Mouse (Mus musculus) forebrain, embryonic 11.5 days (tissue): ENCODE measurements around the gene Upk3a. TPM values are rescaled to one million over a fixed set of nuclear protein-coding genes. Genes with fewer than 3 reads are reported as not detected.
"Not testable (repeated sequence)": the region's sequence is repeated elsewhere in the genome, so short reads cannot be mapped to it uniquely, and the experiment has no call there.

Experiments used
- ATAC-seq: fragments of 200-750 bp; cut with Nextera tagmentation; replicated peaks from 2 replicates; pipeline ENCODE4 v1.8.0; 2017; ENCODE audit warnings: moderate TSS enrichment; ENCODE audit not compliant: low FRiP score
- DNase-seq: peaks from one replicate; pipeline ENCODE4 v3.0.0-alpha.2; 2017; ENCODE audit warnings: low spot score
- H3K27ac ChIP-seq: fragments of 300-500 bp; sonication (generic); 2 replicates; pipeline ENCODE4 v1.5.1; 2014; ENCODE audit warnings: low read depth, low read length
- H3K27me3 ChIP-seq: fragments of 300-500 bp; sonication (generic); 2 replicates; pipeline ENCODE4 v1.6.1; 2014; ENCODE audit warnings: mild to moderate bottlenecking, low read length, mixed read lengths; ENCODE audit not compliant: control insufficient read depth, insufficient read depth
- H3K36me3 ChIP-seq: fragments of 300-500 bp; sonication (generic); 2 replicates; pipeline ENCODE4 v1.6.1; 2014; ENCODE audit warnings: mild to moderate bottlenecking, low read length, moderate library complexity, mixed read lengths; ENCODE audit not compliant: control insufficient read depth, insufficient read depth
- H3K4me1 ChIP-seq: fragments of 300-500 bp; sonication (generic); replicated peaks from 2 replicates; pipeline ENCODE4 v1.6.1; 2014; ENCODE audit warnings: low read length, mixed read lengths; ENCODE audit not compliant: control insufficient read depth, insufficient read depth
- H3K4me2 ChIP-seq: fragments of 300-500 bp; sonication (generic); 2 replicates; pipeline ENCODE4 v1.6.1; 2014; ENCODE audit warnings: low read depth, mild to moderate bottlenecking, low read length, moderate library complexity, mixed read lengths; ENCODE audit not compliant: severe bottlenecking
- H3K4me3 ChIP-seq: fragments of 300-500 bp; sonication (generic); 2 replicates; pipeline ENCODE4 v1.5.1; 2014; ENCODE audit warnings: low read depth, low read length
- H3K9ac ChIP-seq: fragments of 300-500 bp; sonication (generic); 2 replicates; pipeline ENCODE4 v1.6.1; 2014; ENCODE audit warnings: low read length
- H3K9me3 ChIP-seq: fragments of 300-500 bp; sonication (generic); 2 replicates; pipeline ENCODE4 v1.6.1; 2016; ENCODE audit warnings: low read length, mixed read lengths; ENCODE audit not compliant: control insufficient read depth
- WGBS: fragments of 180-500 bp; shearing (Covaris S2); extraction: QIAGEN DNeasy Blood & Tissue Kit; methylation state at CpG from one replicate; pipeline ENCODE4 v1.1.7; 2014; 5-methylcytosine and 5-hydroxymethylcytosine counted together
- polyA plus RNA-seq: library from polyadenylated mRNA; unstranded; fragments of >200 nt; fragmentation: Nextera tagmentation; extraction: Ambion mirVana; gene quantifications from 2 replicates; pipeline ENCODE4 v1.2.1, GENCODE M21; 2014

The Upk3a gene
- polyA plus RNA-seq, 1 experiment from 2014 or later: not detected

DNA sequence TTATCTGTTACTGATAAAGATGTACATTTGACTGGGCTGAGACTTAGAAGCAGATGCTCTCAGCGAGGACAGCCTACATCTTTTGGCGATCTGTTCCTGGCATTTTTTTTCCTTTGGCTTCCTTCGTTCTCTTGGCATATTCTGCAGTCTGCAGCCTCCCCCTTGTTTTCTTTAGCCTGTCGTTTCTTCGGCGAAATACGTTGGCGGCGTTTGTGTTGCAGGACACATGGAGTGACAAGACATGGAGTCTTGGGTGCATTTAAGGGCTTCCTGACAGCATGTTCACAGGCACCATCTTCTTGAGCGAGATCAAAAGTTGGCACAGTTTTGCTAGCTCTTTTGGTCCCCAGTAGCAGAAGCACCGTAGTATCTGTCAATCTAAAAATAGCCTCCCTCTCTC lies 1.2 kb upstream of the Upk3a start:
- H3K4me1 ChIP-seq: 0 out of 2 replicates have a peak, but pooled peaks cover 2% of the 10 kb centered on the region
- no peak overlapping the region for H3K4me3 ChIP-seq
- no peak for ATAC-seq
- WGBS: 92% methylated on average over 11 of the region's 11 CpGs
- no peak overlapping the region for H3K4me2 ChIP-seq
- H3K36me3 ChIP-seq: no peaks in the 10 kb centered on the region
- H3K9ac ChIP-seq: no peak overlapping the region
- DNase-seq: no peak
- H3K27me3 ChIP-seq: peaks cover 2% of the 10 kb centered on the region; the same call in 1 of the 2 replicates
- H3K27ac ChIP-seq: no peak overlapping the region
- no peaks in the 10 kb centered on the region for H3K9me3 ChIP-seq

DNA sequence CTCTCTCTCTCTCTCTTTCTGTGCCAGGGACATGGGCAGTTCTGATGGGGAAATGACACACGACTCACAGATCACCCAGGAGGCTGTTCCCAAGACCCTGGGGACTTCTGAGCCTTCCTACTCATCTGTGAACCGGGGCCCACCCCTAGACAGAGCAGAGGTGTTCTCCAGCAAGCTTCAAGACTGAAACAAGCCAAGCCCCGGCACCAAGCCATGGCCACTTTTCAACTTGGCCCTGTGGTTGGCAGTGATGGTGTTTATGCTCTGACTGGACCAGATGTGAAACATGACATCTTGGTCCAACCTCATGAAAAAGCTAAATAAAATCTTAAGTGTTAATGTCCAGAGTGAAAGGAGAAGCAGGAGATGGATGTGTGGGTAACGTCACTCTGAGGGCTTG lies 5.3 kb downstream of the Upk3a start:
- H3K9ac ChIP-seq: no peak overlapping the region
- no peak for ATAC-seq
- H3K27me3 ChIP-seq: no peaks in the 10 kb centered on the region
- no peak overlapping the region for H3K4me2 ChIP-seq
- H3K4me1 ChIP-seq: no peaks in the 10 kb centered on the region
- H3K4me3 ChIP-seq: no peak overlapping the region
- H3K27ac ChIP-seq: no peak overlapping the region
- H3K9me3 ChIP-seq: no peaks in the 10 kb centered on the region
- DNase-seq: no peak
- WGBS: 77% methylated on average over 4 of the region's 4 CpGs
- no peaks in the 10 kb centered on the region for H3K36me3 ChIP-seq

DNA sequence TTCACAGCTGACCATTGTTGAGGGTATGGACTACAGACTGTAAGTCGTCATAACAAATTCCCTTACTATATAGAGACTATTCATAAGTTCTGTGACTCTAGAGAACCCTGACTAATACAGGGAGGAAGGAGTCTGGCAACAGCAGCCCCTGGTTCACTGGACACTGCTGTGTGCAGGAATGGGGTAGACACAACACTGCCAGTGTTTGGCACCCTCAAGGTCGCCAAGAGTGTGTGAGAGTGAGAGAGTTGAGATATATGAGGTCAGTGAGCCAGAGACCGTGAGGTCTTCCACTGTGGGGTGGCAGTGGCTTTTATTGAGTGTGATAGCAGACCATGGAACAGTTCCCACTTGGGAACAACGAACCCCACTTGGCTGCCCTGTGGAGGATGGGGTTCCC lies 9.3 kb downstream of the Upk3a start:
- H3K36me3 ChIP-seq: no peaks in the 10 kb centered on the region

DNA sequence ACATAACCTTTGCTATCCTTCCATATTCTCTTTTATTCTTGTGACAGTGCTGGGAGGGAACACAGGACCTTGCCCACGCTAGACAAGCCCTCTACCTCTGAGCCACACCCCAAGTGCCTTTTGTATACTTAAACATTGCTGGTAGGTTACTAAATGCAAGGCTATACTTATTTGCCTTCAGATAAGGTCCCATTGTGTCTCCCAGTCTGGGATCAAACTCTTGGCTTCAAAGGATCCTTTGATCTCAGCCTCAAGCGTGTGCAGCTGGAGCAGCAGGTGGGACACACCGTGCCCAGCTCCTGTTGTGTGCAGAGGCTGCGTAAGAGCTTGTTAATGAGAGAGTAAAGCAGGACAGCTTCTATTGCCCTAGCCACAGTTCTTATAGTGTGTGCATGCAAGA lies 10.8 kb downstream of the Upk3a start:
- no peaks in the 10 kb centered on the region for H3K4me1 ChIP-seq
- no peak overlapping the region for H3K9ac ChIP-seq
- DNase-seq (no peak), ATAC-seq (no peak)
- H3K4me2 ChIP-seq: no peak overlapping the region
- H3K27ac ChIP-seq: no peak overlapping the region
- no peaks in the 10 kb centered on the region for H3K27me3 ChIP-seq
- 43% methylated on average over 4 of the region's 4 CpGs for WGBS
- H3K9me3 ChIP-seq: no peaks in the 10 kb centered on the region; the same call in 1 of the 2 replicates
- no peaks in the 10 kb centered on the region for H3K36me3 ChIP-seq
- H3K4me3 ChIP-seq: no peak overlapping the region

More for the DNA sequence above, 9.3 kb downstream of the Upk3a start:
- ATAC-seq: no peak
- Histone ChIP-seq H3K4me2 (no peak overlapping the region), H3K9me3 (no peaks in the 10 kb centered on the region), H3K27ac (no peak overlapping the region), H3K9ac (no peak overlapping the region), H3K27me3 (no peaks in the 10 kb centered on the region), H3K4me3 (no peak overlapping the region), H3K4me1 (no peaks in the 10 kb centered on the region)
- DNase-seq: no peak
- 90% methylated on average over 4 of the region's 4 CpGs for WGBS

GRCm38 (mm10) chr15:85028648-85029047 lies 11.7 kb downstream of the Upk3a start, which contains the start of gene Fam118a:
Gene Fam118a, plus strand, starts transcription at chr15:85028948.
- not testable (repeated sequence) for H3K36me3 ChIP-seq, ATAC-seq, H3K9ac ChIP-seq, H3K27ac ChIP-seq, H3K4me1 ChIP-seq, H3K4me3 ChIP-seq, DNase-seq, H3K9me3 ChIP-seq, H3K27me3 ChIP-seq, H3K4me2 ChIP-seq
- 48% methylated on average over 1 of the region's 1 CpGs for WGBS

DNA sequence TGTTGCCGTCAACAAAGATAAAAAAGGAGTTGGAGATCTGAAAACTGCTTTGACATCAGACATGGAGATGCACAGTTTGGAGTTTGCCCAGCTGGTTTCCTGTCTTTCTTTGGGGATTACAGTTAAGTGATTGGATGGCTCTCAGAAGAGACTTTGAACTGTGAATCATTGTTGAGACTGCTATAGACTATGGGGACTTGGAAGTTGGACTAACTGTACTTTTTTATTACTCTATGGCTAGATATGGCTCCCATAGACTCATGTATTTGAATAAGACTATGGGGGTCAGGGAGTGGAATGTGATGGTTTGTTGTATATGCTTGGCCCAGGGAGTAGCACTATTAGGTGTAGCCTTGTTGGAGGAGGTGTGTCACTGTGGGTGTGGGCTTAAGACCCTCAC lies 13.7 kb downstream of the Upk3a start:
- DNase-seq, H3K4me3 ChIP-seq, H3K36me3 ChIP-seq: not testable (repeated sequence)

GRCm38 (mm10) chr15:85031866-85032265 lies 14.9 kb downstream of the Upk3a start:
- no peaks in the 10 kb centered on the region for H3K36me3 ChIP-seq
- H3K4me3 ChIP-seq: no peak overlapping the region
- no peak overlapping the region for H3K27ac ChIP-seq
- ATAC-seq (no peak), DNase-seq (no peak)
- H3K9me3 ChIP-seq: no peaks in the 10 kb centered on the region; the same call in 1 of the 2 replicates
- no peaks in the 10 kb centered on the region for H3K4me1 ChIP-seq
- WGBS: 94% methylated on average over 3 of the region's 3 CpGs
- peaks cover 6% of the 10 kb centered on the region; the same call in 1 of the 2 replicates for H3K27me3 ChIP-seq
- H3K9ac ChIP-seq: no peak overlapping the region
- H3K4me2 ChIP-seq: no peak overlapping the region

More for the DNA sequence above, 13.7 kb downstream of the Upk3a start:
- H3K9ac ChIP-seq, ATAC-seq, H3K9me3 ChIP-seq, H3K4me1 ChIP-seq, H3K27me3 ChIP-seq, H3K27ac ChIP-seq, H3K4me2 ChIP-seq: not testable (repeated sequence)
- WGBS: 68% methylated on average over 1 of the region's 1 CpGs

DNA sequence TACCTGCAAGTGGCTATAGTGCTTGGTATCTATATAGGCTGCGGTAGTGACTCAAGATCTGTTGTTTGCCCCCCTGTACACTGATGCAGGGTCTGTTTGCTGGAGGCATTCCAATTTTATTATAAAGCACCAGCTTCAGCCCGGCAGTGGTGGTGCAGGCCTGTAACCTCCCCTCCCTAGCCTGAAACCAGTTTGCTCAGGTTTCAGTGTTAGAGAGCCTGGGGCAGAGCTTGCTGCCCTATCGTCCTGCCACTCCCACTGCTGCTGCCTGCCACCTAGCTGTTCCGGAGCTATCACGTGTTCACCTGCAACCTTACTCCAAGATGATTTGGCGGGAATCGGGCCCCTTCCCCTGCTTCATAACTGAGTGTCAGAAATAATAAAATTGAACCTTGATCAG lies 17.0 kb downstream of the Upk3a start:
- WGBS: 55% methylated on average over 7 of the region's 7 CpGs
- not testable (repeated sequence) for H3K4me2 ChIP-seq, H3K9ac ChIP-seq, H3K36me3 ChIP-seq, DNase-seq, H3K9me3 ChIP-seq, H3K27ac ChIP-seq, H3K27me3 ChIP-seq, H3K4me1 ChIP-seq, H3K4me3 ChIP-seq, ATAC-seq

- Histone ChIP-seq H3K4me2 (peak overlapping the region; percentile 58), H3K9me3 (no peaks in the 10 kb centered on the region; the same call in 1 of the 2 replicates), H3K36me3 (no peaks in the 10 kb centered on the region), H3K9ac (peak overlapping the region; percentile 79), H3K4me3 (peak overlapping the region; percentile 77), H3K27me3 (peaks cover 8% of the 10 kb centered on the region; the same call in 1 of the 2 replicates), H3K4me1 (0 out of 2 replicates have a peak, but pooled peaks cover 3% of the 10 kb centered on the region), H3K27ac (no peak overlapping the region)
- under 1% methylated on average over 68 of the region's 75 CpGs for WGBS
- ATAC-seq (peak; percentile 94), DNase-seq (peak; percentile 98)
These were observed 19.8 kb downstream of the Upk3a start for GRCm38 (mm10) chr15:85036566-85037342.
